Mouse (Mus musculus) liver, adult 2 months (tissue): Measurements from ENCODE around the gene Slc13a3.
A peak's percentile ranks its signal among the peaks of the same experiment; 100 is the strongest.

ENCODE experiments used
- CTCF ChIP-seq: fragments of 200-500 bp; IDR thresholded peaks from 2 replicates; pipeline ENCODE4 v1.5.1; 2011; ENCODE audit warnings: low read depth, low read length, control low read depth
- POLR2A ChIP-seq: fragments of 200-500 bp; IDR thresholded peaks from 2 replicates; pipeline ENCODE4 v1.6.1; 2011; ENCODE audit warnings: low read length, control low read depth; ENCODE audit not compliant: insufficient read depth; ENCODE audit errors: extremely low read depth

- peak; percentile 95 for TF ChIP-seq CTCF
- TF ChIP-seq POLR2A = no peak
Measured at GRCm38 (mm10) chr2:165391561-165391960, 81.5 kb downstream of the Slc13a3 start.
